Comparison of ENCODE assay signal across 8 mouse cellular contexts in genomic region chr11:87986831-87987793, GRCm38 (mm10). TPM values are rescaled to one million over a fixed set of nuclear protein-coding genes. Genes with fewer than 3 reads are reported as not detected.
DNase-seq lines count a peak whose midpoint lies in the region; ATAC-seq and TF ChIP-seq lines count a peak whose summit lies in the region.

Gene Dynll2 (minus strand): TSS chr11:87987533.

- peak within 1 kb of the TSS; percentile 90 for H3K9ac ChIP-seq in lung, embryonic 15.5 days

- under 1% methylated on average over 88 of the region's 107 CpGs for WGBS in lung, embryonic 15.5 days
- WGBS in thymus, adult 2 months, result under 1% methylated on average over 102 of the region's 107 CpGs

- ATAC-seq in lung, embryonic 15.5 days (ENCODE audit: borderline replicate concordance, extremely low read depth, low FRiP score, low TSS enrichment), result peak; percentile 96

- peak within 1 kb of the TSS; percentile 69 for H3K4me2 ChIP-seq in lung, embryonic 15.5 days

- H3K27me3 ChIP-seq in lung, embryonic 15.5 days, result no peaks in the 10 kb centered on the region
- no peaks in the 10 kb centered on the region for H3K27me3 ChIP-seq in thymus, adult 2 months (ENCODE audit: control insufficient read depth, insufficient read depth, low read length)

- H3K4me3 ChIP-seq in lung, embryonic 15.5 days, result peak within 1 kb of the TSS; percentile 87
- H3K4me3 ChIP-seq in thymus, adult 2 months (ENCODE audit: control insufficient read depth, insufficient read depth, low read length), result peak within 1 kb of the TSS; percentile 73

- H3K9me3 ChIP-seq in lung, embryonic 15.5 days, result no peaks in the 10 kb centered on the region

- TF ChIP-seq CTCF in thymus, adult 2 months (IDR thresholded peaks at IDR 0.05; ENCODE audit: borderline replicate concordance, control insufficient read depth, extremely low read depth, insufficient read depth, low read length, poor library complexity), result peak; percentile 8; the same call in 1 of the 2 replicates

- peaks cover 17% of the 10 kb centered on the region for H3K36me3 ChIP-seq in lung, embryonic 15.5 days
- peaks cover 10% of the 10 kb centered on the region for H3K36me3 ChIP-seq in thymus, adult 2 months (ENCODE audit: control insufficient read depth, insufficient read depth, low read length)

- peak; percentile 94 for TF ChIP-seq POLR2A in thymus, adult 2 months (IDR thresholded peaks at IDR 0.05; ENCODE audit: control insufficient read depth, extremely low read depth, insufficient read depth, low read length, poor library complexity)

- peaks cover 32% of the 10 kb centered on the region for H3K4me1 ChIP-seq in lung, embryonic 15.5 days
- H3K4me1 ChIP-seq in thymus, adult 2 months (replicated peaks; ENCODE audit: control insufficient read depth, insufficient read depth, low read length), result peaks cover 16% of the 10 kb centered on the region

- H3K27ac ChIP-seq in lung, embryonic 15.5 days, result peak within 1 kb of the TSS; percentile 94
- no peak within 1 kb of the TSS for H3K27ac ChIP-seq in thymus, adult 2 months (ENCODE audit: control insufficient read depth, insufficient read depth, low read length)

- peak; percentile 98 for DNase-seq in Muller cell, postnatal 12 days (ENCODE audit: inconsistent ontology term)
- DNase-seq in cerebellum, adult 8-10 months, result peak; percentile 88
- DNase-seq in forelimb bud, embryonic 11.5 days (ENCODE audit: low read depth, low spot score), result peak; percentile 93
- peak; percentile 90 for DNase-seq in heart, postnatal 4 days
- DNase-seq in layer of hippocampus, adult 8-10 months (ENCODE audit: low spot score in 2 of 2), result peak; percentile 75 to 82
- peak; percentile 87 for DNase-seq in ovary, adult 18-20 months (ENCODE audit: low spot score)
- DNase-seq in thymus, adult 2 months, result peak; percentile 78

RNA-seq across cellular contexts. Expression of gene Dynll2, which starts in this region (rescaled TPM):
- total RNA-seq in heart, postnatal 4 days (2021), result 100 to 1,000 TPM; 202 to 205 TPM
- 100 to 1,000 TPM; 470 to 530 (median 496) TPM for total RNA-seq in layer of hippocampus, adult 8-10 months (2022)
- polyA plus RNA-seq in lung, embryonic 15.5 days (2015; fragmentation: Nextera tagmentation; extraction: Ambion mirVana), result 26.1 and 27.6 TPM in 2 replicates
- 60.7 and 69.7 TPM in 2 replicates for polyA plus RNA-seq in thymus, adult 2 months (2012; rRNA removed)
